Mouse (Mus musculus): ENCODE data around the gene Josd2.

DNA sequence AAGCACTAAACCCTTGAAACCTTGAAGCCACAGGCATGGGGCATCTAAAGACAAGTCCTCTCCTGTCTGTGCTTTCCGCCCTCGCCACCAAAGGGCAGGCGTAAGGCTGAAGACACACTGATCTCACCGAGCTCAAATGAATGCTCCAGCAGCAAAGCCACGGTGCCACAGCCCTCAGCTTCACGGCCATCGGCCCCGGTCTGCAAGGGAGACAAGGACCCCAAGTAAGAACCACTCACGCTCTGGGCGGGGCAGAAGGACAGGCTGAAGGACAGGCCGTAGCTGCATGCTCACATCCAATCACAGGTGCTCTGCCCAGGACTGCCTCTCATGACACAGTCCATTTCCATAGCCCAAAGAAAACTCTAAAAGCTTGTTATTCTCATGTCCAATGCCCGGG lies 26.9 kb downstream of the Josd2 start:
- TF ChIP-seq CTCF (IDR thresholded peaks at IDR 0.05; ENCODE audit: borderline replicate concordance, extremely low read depth, insufficient read depth, insufficient read length): no peak
- no peak for TF ChIP-seq POLR2A (IDR thresholded peaks at IDR 0.05; ENCODE audit: borderline replicate concordance, extremely low read depth, insufficient read depth, insufficient read length, poor library complexity, severe bottlenecking)
